Mouse (Mus musculus): ENCODE measurements around the gene Fermt2.

Fermt2 gene

DNA sequence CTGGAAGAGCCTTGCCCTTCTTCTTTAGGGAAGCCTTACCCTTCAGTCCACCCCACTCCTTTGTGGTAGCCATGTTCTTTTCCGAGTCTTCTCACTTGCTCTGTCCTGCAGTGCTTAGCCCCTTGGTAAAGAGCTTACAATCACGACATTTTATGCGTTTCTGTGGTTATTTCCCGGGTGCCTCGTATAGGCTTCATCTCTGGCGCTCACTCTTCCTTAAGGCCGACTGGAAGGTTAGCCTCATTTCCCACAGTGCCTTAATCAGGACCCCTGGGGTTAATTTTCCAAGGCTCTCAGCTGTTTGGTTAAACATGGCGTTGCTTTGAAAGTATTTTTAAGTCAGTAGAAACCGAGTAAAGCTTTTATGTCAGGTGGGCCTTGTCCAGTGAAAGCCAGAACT is 90.5 kb downstream of the Fermt2 start:
- no peak for DNase-seq (ENCODE audit: extremely low read depth, insufficient read length, low spot score)

GRCm38 (mm10) chr14:45438931-45439275 is 91.0 kb downstream of the Fermt2 start:
- no peak for DNase-seq (ENCODE audit: extremely low read depth, insufficient read length, low spot score)

DNA sequence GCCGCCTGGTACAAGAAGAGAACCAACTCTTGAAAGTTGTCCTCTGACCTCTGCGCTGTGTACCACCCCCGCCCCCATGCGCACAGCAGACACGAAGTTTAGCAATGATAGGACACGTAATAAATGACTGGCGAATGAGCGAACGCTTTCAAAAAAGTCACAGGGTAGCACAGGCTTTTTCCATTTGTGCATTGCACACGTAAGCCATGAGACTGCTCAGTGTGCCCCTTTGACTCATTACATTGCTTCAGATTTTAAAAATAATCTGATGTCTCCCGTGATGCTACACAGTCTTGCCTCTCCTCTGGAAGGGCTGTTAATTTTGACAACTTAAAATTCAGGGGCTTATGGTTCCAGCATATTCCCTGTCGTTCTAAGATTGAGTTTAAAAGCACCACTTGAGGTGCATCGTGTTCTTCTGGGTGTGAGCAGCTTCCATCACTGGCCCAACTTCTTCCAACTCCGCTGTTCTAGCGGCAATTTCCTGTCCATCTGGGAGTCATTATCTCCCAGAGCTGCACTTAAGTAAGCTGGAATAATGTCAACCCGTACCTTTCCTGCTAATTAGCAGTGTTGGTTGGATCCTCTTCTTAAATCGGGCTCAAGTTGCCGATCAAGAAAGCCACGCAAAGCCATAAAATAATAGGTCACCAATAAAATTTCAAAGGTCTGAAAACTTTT is 91.5 kb downstream of the Fermt2 start:
- DNase-seq (ENCODE audit: extremely low read depth, insufficient read length, low spot score) = no peak

- DNase-seq (ENCODE audit: extremely low read depth, insufficient read length, low spot score) = no peak
Measured at GRCm38 (mm10) chr14:45434220-45434619, 95.7 kb downstream of the Fermt2 start.

DNA sequence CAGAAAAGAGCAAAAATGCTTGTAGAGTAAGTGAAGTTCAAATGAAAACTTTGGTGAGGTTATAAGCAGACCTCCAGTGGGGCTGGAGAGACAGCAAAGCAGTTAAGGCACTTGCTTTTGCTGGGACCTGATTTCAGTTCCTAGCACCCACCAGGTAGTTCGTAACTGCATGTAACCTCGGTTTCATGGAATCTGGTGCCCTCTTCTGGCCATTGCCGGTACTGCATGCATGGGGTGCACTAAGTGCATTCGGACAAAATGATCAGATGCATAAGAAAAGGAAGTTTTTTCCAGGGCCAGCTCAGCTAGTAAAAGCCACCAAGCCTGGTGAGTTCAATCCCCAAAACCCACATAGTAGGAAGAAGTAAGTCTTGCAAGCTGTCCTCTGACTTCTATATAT is 97.9 kb downstream of the Fermt2 start:
- no peak for DNase-seq (ENCODE audit: extremely low read depth, insufficient read length, low spot score)

DNA sequence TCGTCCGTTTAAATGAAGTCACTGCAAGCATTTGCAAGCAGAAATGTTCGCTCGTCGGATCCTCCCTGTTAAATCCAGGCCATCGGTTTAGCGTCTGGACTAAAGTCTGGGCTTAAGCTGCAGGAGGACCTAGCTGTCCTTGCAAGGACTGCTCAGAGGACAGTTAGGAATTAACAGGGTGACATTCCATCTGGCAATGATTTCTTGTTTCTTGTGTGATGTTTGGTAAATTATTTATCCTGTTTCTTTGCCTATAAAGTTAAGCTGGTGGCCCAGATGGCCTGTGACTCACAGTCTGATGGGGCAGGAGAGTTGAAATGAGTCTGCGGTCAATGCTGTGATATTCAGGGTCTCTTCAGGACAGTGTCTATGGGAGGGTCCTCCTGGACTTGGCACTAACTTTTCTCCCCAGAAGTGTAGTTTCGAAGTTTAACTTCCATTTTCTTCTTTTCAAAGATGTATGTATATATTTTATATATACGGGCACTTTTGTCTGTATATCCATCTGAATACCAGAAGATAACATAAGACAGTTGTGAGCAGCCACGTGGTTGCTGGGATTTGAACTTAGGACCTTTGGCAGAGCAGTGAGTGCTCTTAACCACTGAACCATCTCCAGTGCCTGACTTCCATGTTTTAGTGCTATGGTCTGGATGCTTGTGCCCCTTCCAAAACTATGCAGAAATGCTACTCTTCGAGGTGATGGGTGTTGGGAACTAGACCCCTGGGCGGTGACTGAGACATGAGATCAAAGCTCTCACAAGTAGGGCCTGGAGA is 99.7 kb downstream of the Fermt2 start:
- no peak for DNase-seq (ENCODE audit: extremely low read depth, insufficient read length, low spot score)

- peak; percentile 33 for DNase-seq (ENCODE audit: extremely low read depth, insufficient read length, low spot score)
Measured at GRCm38 (mm10) chr14:45423220-45423619, 106.7 kb downstream of the Fermt2 start.

DNA sequence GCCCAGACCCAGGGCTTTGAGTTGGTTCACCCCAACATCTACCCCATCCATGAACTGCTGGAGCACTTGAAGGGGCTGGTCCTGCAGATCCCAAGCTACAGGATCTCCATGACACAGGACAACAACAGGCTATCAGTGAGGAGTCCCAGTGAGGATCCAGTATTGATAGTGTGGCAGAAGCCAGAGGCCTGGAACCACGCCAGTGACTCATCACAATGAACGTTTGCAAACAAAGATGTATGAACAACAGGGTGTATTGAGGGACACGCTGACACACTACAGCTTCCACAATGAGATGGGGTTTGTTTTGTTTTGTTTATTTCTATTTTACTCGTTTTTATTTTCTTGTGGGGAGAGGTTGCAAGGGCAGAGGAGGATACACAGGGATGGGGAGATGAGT is 107.5 kb downstream of the Fermt2 start:
- DNase-seq (ENCODE audit: extremely low read depth, insufficient read length, low spot score) = no peak

DNA sequence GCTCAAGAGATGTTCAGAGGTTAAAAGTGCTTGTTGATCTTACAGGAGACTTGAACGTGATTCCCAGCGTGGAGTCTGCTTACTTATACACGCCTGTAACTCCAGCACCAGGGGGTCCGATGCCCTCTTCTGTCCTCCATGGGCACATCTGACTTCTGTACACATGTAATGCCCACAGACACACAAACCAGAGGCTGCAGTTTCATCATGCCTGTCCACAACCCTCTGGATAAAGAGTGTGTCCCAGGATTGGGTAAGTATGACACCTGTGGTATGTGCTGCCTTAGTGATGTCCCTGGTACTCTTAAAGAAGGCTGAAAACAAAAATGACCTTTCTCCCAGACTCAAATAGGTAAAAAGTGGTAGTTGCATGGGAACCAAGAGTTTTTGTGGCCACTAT is 110.6 kb downstream of the Fermt2 start:
- DNase-seq (ENCODE audit: extremely low read depth, insufficient read length, low spot score) = no peak

GRCm38 (mm10) chr14:45418553-45418952 is 111.4 kb downstream of the Fermt2 start:
- no peak for DNase-seq (ENCODE audit: extremely low read depth, insufficient read length, low spot score)

DNA sequence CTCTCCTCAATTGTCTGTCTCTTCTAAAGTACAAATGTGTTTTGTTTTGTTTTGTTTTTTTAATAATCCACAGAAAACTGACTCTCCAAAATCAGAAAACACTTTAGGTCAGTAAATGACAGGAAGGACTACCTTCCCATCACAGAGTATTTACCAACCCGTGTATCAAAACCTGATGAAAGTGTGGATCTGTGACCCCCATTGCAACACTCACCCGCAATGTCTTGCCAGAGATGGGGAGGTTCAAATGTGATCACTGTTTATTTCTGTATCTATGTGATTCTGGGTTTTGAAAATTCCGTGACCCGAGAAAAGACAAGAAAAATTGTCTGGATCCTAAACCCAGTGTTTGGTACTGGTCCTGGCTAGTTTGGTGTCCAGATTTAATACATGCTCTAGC is 113.7 kb downstream of the Fermt2 start:
- DNase-seq (ENCODE audit: extremely low read depth, insufficient read length, low spot score) = no peak
